Mouse (Mus musculus) thymus, postnatal 4 days (tissue): ENCODE results near the gene Cln3.

Source experiments
- DNase-seq: peaks from one replicate; pipeline ENCODE4 v3.0.0; 2021

The Cln3 gene

DNA sequence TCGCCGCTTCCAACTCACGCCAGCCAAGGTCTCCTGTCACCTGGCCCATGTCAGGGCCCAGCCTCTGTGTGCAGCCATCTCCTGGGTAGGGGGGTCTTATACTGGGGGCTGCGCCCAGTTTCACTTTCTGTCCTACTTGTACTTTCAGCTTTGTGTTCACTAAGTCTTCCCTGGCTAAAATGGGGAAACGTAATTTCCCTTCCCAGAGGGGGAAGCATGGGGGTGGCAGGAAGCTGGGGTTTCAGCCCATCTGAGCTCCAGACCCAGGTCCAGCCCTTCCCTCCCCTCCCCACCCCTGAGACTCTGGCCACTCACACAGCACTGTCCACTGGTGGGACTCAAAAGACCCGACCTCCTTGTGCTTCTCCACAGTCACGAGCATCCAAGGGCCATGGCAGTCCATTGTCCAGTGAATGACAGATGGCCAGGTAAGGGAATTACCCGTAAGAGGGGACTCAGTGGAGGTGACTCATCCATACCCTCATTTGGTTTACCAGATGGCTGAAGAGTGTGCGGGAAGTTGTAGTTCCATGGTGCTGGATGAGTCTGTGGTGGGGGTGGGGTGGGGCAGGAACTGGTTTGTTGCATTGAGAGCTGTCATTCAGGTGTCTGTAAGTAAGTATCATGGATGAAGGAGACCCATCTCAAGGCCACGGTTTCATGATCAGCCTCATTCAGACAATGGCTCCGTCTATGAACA is 9.4 kb upstream of the Cln3 start, which contains the start of gene Il27:
TSS of gene Il27 (minus strand) at position 80 of the 700 bp plus-strand sequence.
- DNase-seq: no peak

DNA sequence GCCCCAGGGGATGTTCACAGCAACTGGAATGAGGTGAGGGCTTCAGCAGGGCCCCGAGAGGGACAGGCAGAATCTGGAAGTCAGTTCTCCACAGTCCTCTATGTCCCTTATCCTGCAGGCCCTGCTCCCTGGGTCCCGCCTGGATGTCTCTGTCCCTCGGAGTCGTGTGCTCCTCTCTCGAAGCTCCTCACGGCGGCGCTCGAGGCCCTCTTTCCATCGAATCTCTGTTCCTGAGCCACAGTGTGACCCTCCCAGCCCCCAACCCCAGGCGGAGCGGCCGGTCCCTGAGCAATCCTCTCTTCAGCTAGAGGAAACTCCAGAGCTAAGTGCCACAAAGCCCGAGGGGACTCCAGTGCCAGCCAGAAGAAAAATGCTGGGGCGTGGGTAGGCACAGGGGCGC is 2.2 kb upstream of the Cln3 start:
- peak; percentile 35 for DNase-seq

DNA sequence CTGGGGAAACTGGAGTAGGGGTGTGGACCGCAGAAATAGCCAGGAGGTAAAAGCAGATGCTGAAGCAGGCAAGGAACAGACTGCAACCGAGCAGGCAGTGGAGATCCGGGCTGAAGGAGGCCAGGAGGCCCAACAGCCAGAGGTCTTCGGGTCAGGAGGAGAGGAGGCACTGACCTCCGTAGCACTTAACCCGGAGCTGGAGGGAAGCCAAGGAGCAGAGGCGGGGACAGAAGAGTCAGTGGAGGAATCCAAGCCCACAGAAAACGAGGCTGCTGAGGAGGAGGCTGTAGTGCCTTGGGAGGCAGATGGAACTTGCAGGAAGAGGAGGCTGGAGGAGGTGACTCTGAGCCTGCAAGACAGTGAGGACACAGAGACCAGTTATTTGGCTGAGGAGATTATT is 1.2 kb upstream of the Cln3 start:
- DNase-seq: no peak

DNA sequence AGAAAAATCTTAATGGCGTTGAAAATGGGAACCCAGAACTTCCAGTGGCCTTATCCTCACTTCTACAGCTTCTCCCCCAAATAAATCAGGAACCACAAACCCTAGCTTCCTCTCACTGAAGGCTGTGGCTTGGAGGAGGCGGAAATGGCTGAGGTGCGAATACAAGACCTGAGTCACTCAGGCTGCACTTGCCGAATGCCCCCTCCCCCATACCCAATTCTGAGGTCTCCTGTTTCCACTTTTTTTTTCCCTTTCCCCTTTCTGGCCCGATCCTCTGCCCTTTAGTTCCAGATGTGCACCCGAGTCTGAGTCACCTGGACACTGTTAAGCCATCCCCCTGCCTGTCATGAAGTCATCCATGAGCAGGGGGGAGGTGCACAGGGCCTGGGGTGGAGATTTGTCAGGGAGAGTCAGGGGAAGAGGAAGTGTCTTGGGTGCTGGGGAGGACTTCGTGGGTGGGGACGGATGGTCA is 1.1 kb downstream of the Cln3 start, which contains the start of gene Apobr:
TSS of gene Apobr (plus strand) at position 437 of the 472 bp plus-strand sequence.
- DNase-seq: peak; percentile 54

DNA sequence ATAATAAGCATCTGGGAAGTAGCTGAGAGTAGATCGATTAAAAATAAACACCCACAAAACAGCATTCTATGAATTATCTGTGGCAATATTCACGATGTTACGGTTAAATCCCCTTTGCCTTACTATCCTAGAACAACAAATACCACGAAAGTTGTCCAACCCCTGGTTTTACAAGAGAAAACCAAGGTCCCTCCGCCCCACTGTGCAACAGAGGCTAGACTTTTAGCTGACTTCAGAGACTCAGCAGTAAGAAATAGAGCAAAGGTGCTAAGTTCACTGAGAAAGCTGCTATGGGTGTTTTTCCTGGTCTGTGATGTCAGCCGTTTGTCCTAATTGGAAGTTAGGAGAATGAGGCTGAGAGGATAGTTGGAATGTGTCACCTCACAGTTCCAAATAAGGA is 1.9 kb downstream of the Cln3 start:
- peak; percentile 37 for DNase-seq

DNA sequence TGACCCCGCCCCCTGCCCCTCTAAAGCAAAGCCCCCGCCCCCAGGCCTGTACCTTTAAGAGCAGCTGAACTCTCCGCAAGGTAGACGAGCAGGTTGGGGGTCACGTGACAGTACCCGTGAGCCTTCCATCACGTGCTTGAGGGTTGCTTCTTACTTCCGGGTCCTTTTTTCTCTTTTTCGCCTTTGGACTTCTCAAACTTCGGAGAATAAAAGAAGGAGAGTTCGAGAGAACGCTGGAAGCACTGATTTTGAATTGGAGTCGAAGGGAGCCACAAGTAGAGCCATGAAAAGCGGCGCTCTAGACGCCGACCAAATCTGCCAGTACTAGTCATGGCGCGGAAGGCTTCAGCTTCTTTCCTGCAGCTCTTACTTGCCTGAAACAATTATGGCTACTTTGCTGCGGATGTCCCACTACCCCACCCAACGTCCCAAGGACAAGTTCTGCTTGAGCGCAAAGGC is 2.3 kb downstream of the Cln3 start:
- peak; percentile 89 for DNase-seq

DNA sequence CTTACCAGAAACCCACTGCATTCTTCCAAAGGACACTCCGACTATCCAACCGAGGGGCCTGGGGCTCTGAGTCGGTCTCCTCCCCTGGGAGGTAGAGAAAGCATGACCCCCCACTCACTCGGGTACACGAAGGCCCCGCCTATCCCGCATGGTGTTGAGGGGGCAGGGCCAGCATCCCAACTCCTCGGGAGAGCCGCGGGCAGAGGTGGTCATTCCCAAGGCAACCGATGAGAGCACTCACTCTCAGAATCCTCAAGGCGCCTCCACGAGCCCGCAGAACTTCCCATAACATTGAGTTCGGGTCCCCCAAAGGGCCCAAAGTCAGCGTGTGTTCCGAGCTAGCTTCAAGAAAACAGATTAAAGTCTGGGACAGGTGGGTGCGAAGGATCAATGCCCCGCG is 2.9 kb downstream of the Cln3 start:
- DNase-seq: peak; percentile 43

DNA sequence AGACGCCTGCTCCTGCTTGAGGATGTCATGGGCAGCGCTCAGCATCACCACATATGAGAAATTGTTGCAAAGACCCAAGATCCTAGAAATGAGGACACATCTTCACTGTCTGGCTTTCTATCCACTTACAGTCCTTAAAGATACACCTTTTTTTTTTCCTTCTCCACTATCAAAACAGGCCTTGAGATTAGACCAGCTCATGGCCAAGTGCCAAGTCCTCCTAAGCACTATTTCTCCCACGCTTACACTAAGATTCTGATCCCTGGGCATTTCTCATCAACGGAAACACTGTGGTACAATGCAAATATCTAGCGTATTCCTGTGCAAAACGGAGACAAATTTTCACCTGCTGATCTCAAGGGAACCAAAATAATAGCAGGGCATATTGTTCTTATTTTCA is 4.0 kb downstream of the Cln3 start:
- DNase-seq: no peak

DNA sequence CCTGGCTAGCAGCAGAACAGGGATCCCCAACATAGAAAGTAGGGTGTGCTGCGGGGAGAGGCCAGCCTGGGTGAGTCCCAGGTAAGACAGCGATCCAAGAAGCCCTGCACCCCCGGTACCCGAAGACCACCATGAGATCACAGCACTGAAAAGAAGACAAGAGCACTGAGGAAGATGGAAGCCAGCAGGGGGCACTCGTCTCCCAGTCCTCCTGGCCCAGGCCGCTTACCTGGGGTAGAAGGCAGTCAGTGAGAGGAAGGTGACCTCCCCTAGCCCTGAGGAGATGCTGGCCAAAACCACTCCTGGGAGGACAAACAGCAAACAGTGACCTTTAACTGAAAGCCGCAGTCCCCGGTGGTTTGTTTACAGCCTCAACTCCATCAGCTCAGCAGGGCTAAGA is 6.4 kb downstream of the Cln3 start:
- peak; percentile 82 for DNase-seq

DNA sequence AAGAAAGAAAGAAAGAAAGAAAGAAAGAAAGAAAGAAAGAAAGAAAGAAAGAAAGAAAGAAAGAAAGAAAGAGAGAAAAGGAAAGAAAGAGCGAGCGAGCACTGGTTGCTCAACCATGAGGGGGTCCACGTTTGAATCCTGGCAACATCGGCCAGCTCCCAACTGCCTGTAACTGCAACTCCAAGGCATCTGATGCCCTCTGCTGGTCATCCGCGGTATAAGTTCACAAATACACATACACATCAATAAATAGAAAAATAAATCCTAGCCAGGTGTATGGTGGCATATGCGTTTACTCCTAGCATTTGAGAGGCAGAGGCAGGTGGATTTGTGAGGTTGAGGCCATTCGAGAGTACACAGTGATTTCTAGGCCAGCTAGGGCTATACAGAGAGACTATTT is 8.7 kb downstream of the Cln3 start:
- peak; percentile 83 for DNase-seq

DNA sequence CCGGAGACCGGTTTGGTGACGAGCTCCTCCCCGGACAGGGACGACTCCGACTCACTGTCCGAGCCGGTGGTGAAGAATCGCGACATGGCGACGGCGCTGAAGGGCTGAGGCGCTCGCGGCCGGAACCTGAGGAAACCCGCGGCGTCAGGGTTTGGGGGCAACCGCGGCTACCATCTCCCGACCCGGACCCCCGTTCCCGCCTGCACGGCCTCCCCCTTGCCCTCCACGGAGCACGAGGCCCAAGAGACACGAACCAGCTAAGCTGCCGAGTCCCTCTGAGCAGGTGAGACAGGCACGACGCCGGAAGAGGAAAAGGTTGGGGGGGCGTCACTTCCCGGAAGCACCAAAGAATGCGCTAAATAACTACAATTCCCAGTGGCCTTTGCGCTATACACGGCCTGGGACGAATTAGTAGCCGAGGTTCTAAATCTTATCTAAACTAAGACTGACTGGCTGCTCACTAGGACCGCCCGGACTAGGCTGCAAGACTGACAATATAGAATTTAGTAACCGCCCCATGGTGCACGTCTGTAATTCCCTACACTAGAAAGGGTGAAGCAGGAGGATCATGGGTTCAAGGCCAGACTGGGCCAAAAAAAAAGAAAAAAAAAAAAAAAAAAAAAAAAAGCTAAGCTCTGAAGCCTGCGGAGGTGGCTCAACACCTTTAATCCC is 19.4 kb downstream of the Cln3 start, which contains the start of gene Eif3c:
TSS of gene Eif3c (minus strand) at position 318 of the 672 bp plus-strand sequence.
- DNase-seq: peak; percentile 81

DNA sequence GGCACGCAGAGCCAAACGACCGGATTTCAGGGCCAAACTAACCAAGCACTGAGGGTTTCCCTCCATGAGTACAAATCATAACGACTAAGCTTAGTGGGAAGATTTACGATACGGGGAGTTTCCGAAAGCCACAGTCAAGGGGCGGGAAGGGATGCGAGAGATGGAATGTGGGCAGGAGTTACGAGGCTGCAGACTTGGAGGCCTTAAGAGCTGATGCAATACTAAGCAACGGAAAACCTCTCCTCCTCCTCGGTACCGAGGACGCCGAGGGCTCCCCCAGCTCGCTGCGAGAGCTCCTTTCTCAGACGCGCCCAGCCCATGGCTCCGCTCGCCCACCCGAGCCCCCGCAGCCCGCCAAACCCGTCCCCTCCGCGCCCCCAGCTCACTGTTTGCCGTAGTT is 19.9 kb downstream of the Cln3 start:
- DNase-seq: no peak

DNA sequence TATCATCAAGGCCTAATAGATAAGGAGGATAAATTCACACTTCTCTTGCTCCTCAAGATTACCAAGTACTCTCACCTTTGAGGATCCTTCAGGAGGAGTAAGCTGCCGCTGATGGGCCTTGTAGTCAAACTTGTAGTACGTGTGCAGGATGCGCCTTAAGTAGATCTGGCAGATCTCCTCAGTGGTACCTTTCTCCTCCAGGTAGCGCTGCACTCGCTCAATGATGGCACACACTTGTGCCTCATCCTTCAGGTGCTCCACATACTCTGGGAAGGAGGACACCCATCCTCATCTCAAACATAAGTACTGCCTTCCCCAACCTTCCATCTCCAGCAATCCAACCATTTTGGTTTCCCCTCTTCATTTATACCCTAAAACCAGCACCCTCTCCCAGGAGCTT is 29.0 kb downstream of the Cln3 start:
- no peak for DNase-seq

DNA sequence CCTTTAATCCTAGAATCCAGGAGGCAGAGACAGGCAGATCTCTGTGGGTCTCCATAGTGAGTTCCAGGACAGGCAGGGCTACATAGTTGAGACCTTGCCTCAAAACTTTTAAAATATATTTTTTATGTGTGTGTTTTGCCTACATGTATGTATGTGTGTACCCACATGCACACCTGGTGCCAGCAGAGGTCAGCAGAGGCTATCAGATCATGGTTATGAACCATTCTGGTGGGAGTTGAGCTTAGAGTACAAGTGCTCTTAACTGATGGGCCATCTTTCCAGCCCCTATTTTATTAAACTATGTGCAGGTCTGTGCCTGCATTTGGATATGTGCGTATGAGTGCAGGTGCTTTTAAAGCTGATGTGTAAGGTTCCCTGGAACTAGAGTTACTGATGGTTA is 30.8 kb downstream of the Cln3 start:
- DNase-seq: peak; percentile 67

DNA sequence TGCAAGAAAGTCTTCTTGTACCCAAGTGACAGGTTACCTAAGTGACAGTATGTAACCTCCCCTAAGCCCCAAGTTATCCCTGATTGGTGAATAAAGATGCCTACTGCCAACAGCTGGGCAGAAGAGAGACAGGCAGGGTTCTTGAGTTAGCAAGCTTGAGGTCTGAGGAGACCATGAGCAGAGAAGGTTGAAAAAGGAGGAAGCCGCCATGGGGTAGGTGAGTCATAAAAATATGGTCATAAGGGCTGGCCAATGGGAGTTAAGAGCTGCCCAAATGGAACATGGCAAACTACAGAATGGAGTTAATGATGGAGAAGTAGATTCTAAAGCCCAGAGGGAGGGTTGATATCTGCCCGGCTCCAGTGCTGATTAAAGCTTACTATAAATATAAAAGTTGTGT is 40.0 kb downstream of the Cln3 start:
- no peak for DNase-seq

DNA sequence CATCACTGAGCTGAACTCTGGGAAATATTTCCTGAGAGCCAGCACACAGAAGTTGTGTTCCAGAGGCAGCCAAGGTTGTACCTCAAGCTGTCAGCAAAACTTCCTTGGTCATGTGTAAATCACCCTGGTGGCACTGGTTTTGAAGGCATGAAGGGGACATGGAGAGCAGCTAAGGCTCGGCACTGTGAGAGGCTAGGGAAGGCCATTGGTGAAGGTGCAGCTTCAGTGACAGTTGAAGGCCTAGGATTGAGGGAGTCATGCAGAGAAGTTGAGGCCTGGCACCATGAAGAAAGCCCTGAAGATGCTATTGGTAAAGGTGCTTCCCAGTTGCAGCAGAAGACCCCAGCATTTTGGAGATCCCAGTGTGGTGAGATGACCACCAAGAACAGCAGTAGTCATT is 44.0 kb downstream of the Cln3 start:
- no peak for DNase-seq

DNA sequence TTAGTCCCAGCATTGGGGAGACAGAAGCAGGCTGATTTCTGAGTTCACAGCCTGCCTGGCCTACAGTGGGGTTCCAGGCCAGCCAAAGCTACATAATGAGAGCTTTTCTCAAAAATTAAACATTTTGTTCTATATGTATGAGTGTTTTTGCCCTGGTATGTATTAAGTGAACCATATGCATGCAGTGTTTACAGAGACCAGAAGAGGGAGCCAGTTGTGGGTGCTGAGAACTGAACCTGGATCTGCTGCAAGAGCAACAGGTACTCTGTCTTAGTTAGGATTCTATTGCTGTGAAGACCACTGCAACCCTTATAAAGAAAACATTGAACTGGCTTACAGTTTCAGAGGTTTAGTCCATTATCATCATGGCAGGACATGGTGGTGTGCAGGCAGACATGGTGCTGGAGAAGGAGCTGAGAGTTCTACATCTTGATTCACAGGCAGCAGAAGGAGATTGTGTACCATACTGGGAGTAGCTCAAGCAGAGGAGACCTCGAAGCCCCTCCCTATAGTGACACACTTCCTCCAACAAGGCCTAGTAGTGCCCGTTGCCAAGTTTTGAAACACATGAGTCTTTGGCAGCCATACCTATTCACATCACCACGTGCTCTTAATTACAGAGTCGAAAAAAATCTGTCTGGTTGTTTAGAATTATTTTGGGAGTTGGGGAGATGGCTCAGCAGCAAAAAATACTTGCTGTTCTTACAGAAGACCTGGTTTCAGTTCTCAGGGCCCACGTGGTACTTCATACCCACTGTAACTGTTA is 47.6 kb downstream of the Cln3 start:
- DNase-seq: peak; percentile 37

DNA sequence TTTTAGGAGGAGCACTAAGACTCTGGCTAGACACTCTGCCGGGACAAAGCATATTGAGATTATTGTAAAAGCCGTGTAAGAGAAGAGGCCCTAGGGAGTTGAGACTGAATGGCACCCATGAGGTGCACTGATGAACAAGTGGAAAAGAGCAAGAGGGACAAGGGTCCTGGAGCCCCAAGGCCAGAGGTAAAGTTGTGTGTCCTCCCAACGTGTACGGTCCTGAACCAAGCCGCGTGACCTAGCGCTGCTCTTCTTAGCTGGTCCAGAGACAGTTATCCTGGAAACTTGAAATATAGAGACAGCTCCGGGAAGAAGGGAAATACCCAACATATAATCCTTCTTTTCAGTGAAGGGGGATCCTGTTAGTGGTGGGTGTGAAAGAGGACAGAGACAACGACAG is 49.2 kb downstream of the Cln3 start:
- no peak for DNase-seq

DNA sequence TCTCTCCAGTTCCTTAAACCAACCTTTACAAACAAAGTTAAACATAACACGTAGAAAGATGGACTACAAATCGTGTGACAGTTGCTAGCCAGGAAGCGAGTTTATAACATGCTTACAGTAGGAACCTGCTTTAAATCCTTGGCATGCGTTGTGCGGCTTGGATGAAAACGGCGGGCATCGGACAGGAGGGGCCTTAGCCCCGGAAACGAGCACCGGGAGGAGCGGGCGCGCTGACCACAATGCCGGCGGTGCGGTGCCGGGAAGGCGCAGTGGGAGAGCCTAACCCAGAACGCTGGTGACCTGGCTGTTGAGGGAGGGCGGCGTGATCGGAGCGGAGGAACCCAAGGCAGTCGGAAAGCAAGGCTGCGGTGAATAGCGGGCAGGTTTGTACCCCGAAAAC is 49.9 kb downstream of the Cln3 start:
- peak; percentile 34 for DNase-seq

DNA sequence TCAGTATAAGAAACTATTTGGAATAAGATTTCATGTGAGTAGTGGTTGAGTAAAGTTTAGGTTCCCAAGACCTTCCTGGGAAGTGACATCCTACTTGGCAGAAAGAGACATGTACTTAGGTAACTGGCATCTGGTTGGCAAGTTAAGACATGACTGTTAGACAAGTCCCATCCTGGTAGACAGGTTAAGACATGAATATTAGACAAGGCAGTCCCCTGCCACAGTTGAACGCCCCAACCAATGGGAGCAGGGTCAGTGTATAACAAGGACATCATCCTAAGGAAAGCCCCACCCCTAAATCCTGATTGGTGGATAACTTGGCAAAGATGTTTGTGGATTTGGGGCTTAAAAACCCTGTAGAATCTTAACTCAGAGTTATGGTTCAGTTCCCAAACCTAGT is 52.2 kb downstream of the Cln3 start:
- no peak for DNase-seq

DNA sequence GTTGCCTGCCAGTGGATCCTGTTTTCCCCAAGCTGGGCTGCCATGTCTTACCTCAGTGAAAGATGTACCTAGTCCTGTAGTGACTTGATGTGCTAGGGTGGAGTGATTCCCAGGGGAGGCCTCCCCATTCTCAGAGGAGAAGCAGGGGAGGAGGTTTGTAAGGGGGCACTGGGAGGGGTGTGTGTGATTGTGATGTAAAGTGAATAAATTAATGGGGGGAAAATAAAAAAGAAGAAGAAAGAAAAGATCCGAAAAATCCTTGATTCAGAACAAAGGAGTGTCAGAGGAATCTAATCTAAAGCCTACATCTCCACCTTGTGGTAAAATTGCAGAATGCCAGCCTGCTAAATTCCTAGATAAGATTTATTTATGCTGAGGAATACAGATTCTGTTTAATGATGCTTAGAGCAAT is 57.4 kb downstream of the Cln3 start:
- peak; percentile 28 for DNase-seq

DNA sequence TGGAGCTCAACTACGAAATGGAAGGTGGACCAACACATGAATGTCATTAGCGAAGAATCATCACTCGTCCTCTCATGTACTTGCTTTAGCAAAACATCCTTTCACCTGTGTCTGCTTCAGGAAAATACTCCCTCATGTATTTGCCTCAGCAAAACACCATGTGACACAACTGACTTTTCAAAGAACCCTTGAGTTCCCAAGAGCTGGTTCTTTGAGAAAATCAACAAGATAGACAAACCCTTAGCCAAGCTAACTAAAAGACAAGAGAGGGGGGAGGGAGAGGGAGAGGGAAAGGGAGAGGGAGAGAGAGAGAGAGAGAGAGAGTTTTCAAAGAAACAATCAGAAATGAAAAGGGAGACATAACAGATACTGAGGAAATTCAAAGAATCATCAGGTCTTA is 62.3 kb downstream of the Cln3 start:
- DNase-seq: no peak
